In the genomic region with DNA sequence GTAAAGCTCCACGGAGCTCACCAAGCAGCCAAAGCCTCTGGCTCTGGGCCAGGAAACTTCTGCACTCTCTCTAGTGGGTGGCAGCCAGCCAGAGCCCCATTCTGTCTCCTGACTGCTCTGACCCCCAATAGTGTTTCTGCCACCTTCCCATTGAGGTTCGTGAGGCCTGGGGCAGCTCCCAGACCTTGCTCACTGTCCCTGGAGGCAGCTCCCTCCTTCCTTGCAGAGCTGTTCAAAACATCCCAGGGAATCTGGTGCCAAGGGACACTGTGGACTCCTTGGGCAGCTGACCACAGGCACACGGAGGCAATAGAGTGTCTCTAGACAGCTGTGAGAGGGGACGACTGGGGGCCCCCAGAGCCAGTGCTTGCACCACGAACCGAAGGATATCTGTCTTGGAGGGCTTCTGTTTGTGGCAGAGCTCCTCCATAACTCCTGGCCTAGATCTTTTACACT, we compare ENCODE assay signal across 8 mouse cellular contexts. TPM values are rescaled to one million over a fixed set of nuclear protein-coding genes. Genes with fewer than 3 reads are reported as not detected.
DNase-seq lines count a peak whose midpoint lies in the region; ATAC-seq and TF ChIP-seq lines count a peak whose summit lies in the region.

No protein-coding gene starts in this region.

- no peak for TF ChIP-seq CTCF in forebrain, postnatal 0 days (IDR thresholded peaks at IDR 0.05; ENCODE audit: low read depth)

- no peaks in the 10 kb centered on the region for H3K27me3 ChIP-seq in forebrain, postnatal 0 days (ENCODE audit: insufficient read depth, low read length)
- H3K27me3 ChIP-seq in kidney, embryonic 14.5 days (ENCODE audit: control insufficient read depth, insufficient read depth, low read length) = no peaks in the 10 kb centered on the region

- no peak overlapping the region for H3K4me2 ChIP-seq in forebrain, postnatal 0 days (ENCODE audit: low read depth)
- H3K4me2 ChIP-seq in kidney, embryonic 14.5 days (replicated peaks; ENCODE audit: low read depth, low read length) = no peak overlapping the region

- H3K36me3 ChIP-seq in forebrain, postnatal 0 days (ENCODE audit: insufficient read depth) = no peaks in the 10 kb centered on the region
- H3K36me3 ChIP-seq in kidney, embryonic 14.5 days (ENCODE audit: control insufficient read depth, insufficient read depth, low read length) = no peaks in the 10 kb centered on the region

- H3K9ac ChIP-seq in forebrain, postnatal 0 days = no peak overlapping the region
- H3K9ac ChIP-seq in kidney, embryonic 14.5 days (ENCODE audit: low read depth, low read length) = no peak overlapping the region

- H3K27ac ChIP-seq in forebrain, postnatal 0 days (ENCODE audit: low read depth, low read length) = 0 out of 2 replicates have a peak overlapping the region, but pooled peaks have one; percentile 2
- H3K27ac ChIP-seq in kidney, embryonic 14.5 days (ENCODE audit: low read depth, low read length) = no peak overlapping the region; the same call in 1 of the 2 replicates

- no peak overlapping the region for H3K4me3 ChIP-seq in forebrain, postnatal 0 days (ENCODE audit: low read depth, low read length)
- H3K4me3 ChIP-seq in kidney, embryonic 14.5 days (ENCODE audit: low read length) = no peak overlapping the region

- no peaks in the 10 kb centered on the region for H3K9me3 ChIP-seq in forebrain, postnatal 0 days (ENCODE audit: low read length)
- H3K9me3 ChIP-seq in kidney, embryonic 14.5 days (ENCODE audit: control insufficient read depth, low read length) = no peaks in the 10 kb centered on the region

- no peak; the same call in 1 of the 2 replicates for ATAC-seq in forebrain, postnatal 0 days
- ATAC-seq in kidney, embryonic 14.5 days (ENCODE audit: low FRiP score, low TSS enrichment) = peak; percentile 18; the same call in 1 of the 2 replicates

- peak; percentile 51 for DNase-seq in layer of hippocampus, adult 11-12 months (ENCODE audit: low spot score)
- DNase-seq in layer of hippocampus, adult 8-10 months (ENCODE audit: low spot score in 2 of 2) = no peak
- peak; percentile 66 for DNase-seq in adipocyte (ENCODE audit: low spot score)
- peak; percentile 58 for DNase-seq in forebrain, postnatal 0 days
- DNase-seq in lung, postnatal 14 days = peak; percentile 81
- peak; percentile 51 for DNase-seq in thymus, postnatal 4 days
- no peak for DNase-seq in spleen, postnatal 36 days (ENCODE audit: low spot score in 2 of 2)

- H3K4me1 ChIP-seq in forebrain, postnatal 0 days (ENCODE audit: insufficient read depth) = peaks cover 9% of the 10 kb centered on the region; the same call in 1 of the 2 replicates
- H3K4me1 ChIP-seq in kidney, embryonic 14.5 days (ENCODE audit: control insufficient read depth, insufficient read depth, low read length) = peaks cover 26% of the 10 kb centered on the region

- 42% methylated on average over 6 of the region's 6 CpGs for WGBS in forebrain, postnatal 0 days
- 30% methylated on average over 6 of the region's 6 CpGs for WGBS in kidney, embryonic 14.5 days

RNA-seq across cellular contexts. Expression of gene Rin3, which starts 25.2 kb away (rescaled TPM):
- 1 to 10 TPM; 3.3 to 7.1 (median 4.8) TPM for total RNA-seq in layer of hippocampus, adult 8-10 months (2022)
- 1.3 and 3.3 TPM in 2 replicates for total RNA-seq in forebrain, postnatal 0 days (2014; rRNA removed)
- polyA plus RNA-seq in forebrain, postnatal 0 days (2015; fragmentation: Nextera tagmentation; extraction: Ambion mirVana) = 1.5 and 1.9 TPM in 2 replicates
- 6.7 and 9.2 TPM in 2 replicates for polyA plus RNA-seq in kidney, embryonic 14.5 days (2014; fragmentation: Nextera tagmentation; extraction: Ambion mirVana)

Comparison
In these comparisons a context has a peak if more than half of its experiments do, and no peak if none do; other contexts are left out.
1. DNase-seq: peak in layer of hippocampus, adult 11-12 months (single experiment), adipocyte (single experiment), forebrain, postnatal 0 days (single experiment), lung, postnatal 14 days (single experiment) and thymus, postnatal 4 days (single experiment); none in layer of hippocampus, adult 8-10 months (0 of 2) and spleen, postnatal 36 days (0 of 2).